Mouse (Mus musculus) adrenal gland, adult (tissue): ENCODE measurements around the gene Olfr885.

Experiments
- DNase-seq, 2 experiments: peaks; one replicate each; pipeline ENCODE4 v3.0.0; 2022 to 2023; ENCODE audit warnings: low spot score in 1 of 2; ENCODE audit not compliant: inconsistent age in 2 of 2

Olfr885 gene

DNA sequence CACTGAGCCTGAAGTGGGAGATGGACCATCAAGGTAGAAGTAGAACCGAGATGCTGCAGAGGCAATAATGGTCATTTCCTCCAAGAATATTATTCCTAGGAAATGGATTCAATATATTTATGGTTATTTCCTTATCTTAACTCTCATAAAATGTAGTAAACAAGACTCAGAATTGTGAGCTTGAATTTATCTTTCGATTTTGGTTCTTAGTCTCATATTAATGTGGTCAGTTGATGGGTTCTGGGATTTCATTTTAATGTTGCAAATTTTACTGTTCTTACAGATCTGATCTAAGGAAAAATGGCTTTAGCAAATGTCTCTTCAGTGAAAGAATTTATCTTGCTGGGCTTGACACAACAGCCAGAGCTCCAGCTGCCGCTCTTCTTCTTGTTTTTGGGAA lies at the start of gene Olfr885:
Gene Olfr885, plus strand, starts transcription at position 301 of the 400 bp plus-strand sequence.
- no peak for DNase-seq

GRCm38 (mm10) chr9:38025508-38025907 lies 35.6 kb upstream of the Olfr885 start, which contains the start of gene Olfr883:
Olfr883 (plus strand) TSS chr9:38025808.
- no peak for DNase-seq

DNA sequence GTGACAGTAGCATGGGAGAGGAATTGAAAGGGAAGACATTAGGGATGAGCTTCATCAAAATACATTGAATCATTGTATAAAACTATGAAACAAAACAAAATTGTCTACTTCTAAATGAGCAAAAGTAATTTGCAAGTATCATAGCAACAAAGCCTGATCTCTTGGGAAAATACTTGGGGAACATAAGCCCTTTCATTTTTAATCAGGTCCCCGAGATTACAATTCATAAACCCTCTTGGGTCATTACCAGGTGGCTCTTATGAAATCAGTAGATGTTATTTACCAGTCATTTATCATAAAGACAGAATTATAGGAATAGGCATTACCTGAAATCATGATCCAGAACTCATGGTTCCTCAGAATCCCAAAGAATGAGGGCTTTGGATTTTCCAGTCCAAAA lies 14.9 kb upstream of the Olfr885 start, which contains the start of gene Olfr884:
Gene Olfr884, plus strand, starts transcription at position 301 of the 400 bp plus-strand sequence.
- DNase-seq, result no peak

DNA sequence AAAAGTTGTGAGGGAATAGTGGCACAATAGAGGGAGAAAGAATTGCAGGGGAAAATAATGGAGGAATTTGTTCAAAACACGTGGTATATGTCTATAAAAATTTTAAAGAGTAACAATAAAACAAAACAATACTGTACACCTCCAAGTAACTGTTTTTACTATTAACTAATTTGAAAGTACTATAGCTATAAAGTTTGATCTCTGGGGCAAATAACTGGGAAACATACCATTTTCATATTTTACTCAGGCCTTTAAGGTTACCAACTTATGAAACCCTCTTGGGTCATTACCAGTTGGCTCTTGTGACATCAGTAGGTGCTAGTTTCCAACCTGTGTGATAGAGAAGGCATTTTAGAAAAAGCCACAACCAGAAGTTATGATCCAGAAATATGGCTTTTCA lies 22.6 kb downstream of the Olfr885 start, which contains the start of gene Olfr887:
Gene Olfr887, plus strand, starts transcription at position 301 of the 400 bp plus-strand sequence.
- DNase-seq, result no peak

DNA sequence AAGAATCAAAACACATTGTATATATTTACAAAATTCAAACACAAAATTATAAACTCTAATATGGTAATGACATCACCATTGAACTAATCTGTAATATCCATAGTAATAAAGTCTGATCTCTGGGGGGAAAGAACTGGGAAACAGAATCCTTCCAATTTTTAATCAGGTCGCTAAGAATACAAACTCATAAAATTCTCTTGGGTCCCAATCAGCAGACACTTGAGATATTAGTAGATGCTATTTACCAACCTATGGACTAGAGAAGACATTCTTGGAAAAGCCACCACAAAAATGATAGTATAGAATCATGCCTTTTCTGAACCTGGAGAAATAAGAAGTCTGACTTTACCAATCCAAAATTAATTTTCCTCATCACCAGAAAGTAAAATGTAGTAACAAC lies 46.7 kb downstream of the Olfr885 start, which contains the start of gene Olfr888:
Gene Olfr888, plus strand, starts transcription at position 301 of the 400 bp plus-strand sequence.
- no peak for DNase-seq
